ENCODE assay signal across 12 mouse cellular contexts in genomic region chr5:118966901-118967300, GRCm38 (mm10).
"Had no signal": no experiment of that assay in that cellular context is flagged by ENCODE, and none has a peak within 500 bp of the region (broad histone marks: within the 10 kb centered on the region; RNA-seq: fewer than 3 reads in every experiment).

No protein-coding gene starts in this region.

- H3K4me1 ChIP-seq: liver, embryonic 15.5 days; midbrain, embryonic 15.5 days; neural tube, embryonic 12.5 days had no signal

- ATAC-seq: lung, postnatal 0 days; midbrain, embryonic 15.5 days had no signal

- H3K27me3 ChIP-seq: liver, embryonic 15.5 days; midbrain, embryonic 15.5 days; neural tube, embryonic 12.5 days had no signal

- DNase-seq: left cerebral cortex, postnatal 4 days; lung, adult 2 months; lung, postnatal 36 days; thymus, postnatal 4 days had no signal

- H3K4me2 ChIP-seq: limb, embryonic 13.5 days; liver, embryonic 11.5 days; liver, embryonic 15.5 days; midbrain, embryonic 15.5 days; neural tube, embryonic 12.5 days had no signal

- H3K36me3 ChIP-seq: limb, embryonic 13.5 days; liver, embryonic 15.5 days; midbrain, embryonic 15.5 days; neural tube, embryonic 12.5 days had no signal

- H3K27ac ChIP-seq: layer of hippocampus, adult 2 months; limb, embryonic 13.5 days; liver, embryonic 15.5 days; midbrain, embryonic 15.5 days; neural tube, embryonic 12.5 days; stomach, postnatal 0 days had no signal

- H3K9ac ChIP-seq: limb, embryonic 13.5 days; liver, embryonic 15.5 days; midbrain, embryonic 15.5 days; neural tube, embryonic 12.5 days had no signal

- H3K9me3 ChIP-seq: limb, embryonic 13.5 days; liver, embryonic 15.5 days; midbrain, embryonic 15.5 days; neural tube, embryonic 12.5 days had no signal

- H3K4me3 ChIP-seq: layer of hippocampus, adult 2 months; limb, embryonic 13.5 days; liver, embryonic 15.5 days; midbrain, embryonic 15.5 days; neural tube, embryonic 12.5 days had no signal
